Comparison of ENCODE assay signal across 12 mouse cellular contexts in genomic region chr9:121639790-121640189, GRCm38 (mm10). TPM values are rescaled to one million over a fixed set of nuclear protein-coding genes. Genes with fewer than 3 reads are reported as not detected.
DNase-seq lines count a peak whose midpoint lies in the region; ATAC-seq and TF ChIP-seq lines count a peak whose summit lies in the region.
"Had no signal": no experiment of that assay in that cellular context is flagged by ENCODE, and none has a peak within 500 bp of the region (broad histone marks: within the 10 kb centered on the region; RNA-seq: fewer than 3 reads in every experiment).

No protein-coding gene starts in this region.

- H3K4me3 ChIP-seq in olfactory bulb, adult 2 months (ENCODE audit: insufficient read depth, low read depth, low read length), result no peak overlapping the region
- no peak overlapping the region for H3K4me3 ChIP-seq in forebrain, embryonic 15.5 days
- H3K4me3 ChIP-seq: heart, adult 2 months; kidney, embryonic 15.5 days had no signal

- intact Hi-C loops in gastrocnemius, postnatal 36 days (cut with DNase I), result no loop called here

- DNase-seq in frontal cortex, postnatal 10 days (ENCODE audit: low spot score in 2 of 2), result no peak
- DNase-seq in cerebellum, adult 8-10 months, result peak; percentile 65
- DNase-seq in layer of hippocampus, adult 9-11 months, result peak; percentile 82
- DNase-seq in gastrocnemius, postnatal 4 days (ENCODE audit: low spot score in 2 of 2), result no peak
- no peak for DNase-seq in gastrocnemius, postnatal 36 days
- DNase-seq: heart, adult 2 months; liver had no signal

- H3K9me3 ChIP-seq in forebrain, embryonic 15.5 days, result no peaks in the 10 kb centered on the region
- H3K9me3 ChIP-seq: kidney, embryonic 15.5 days had no signal

- H3K36me3 ChIP-seq in forebrain, embryonic 15.5 days, result no peaks in the 10 kb centered on the region
- H3K36me3 ChIP-seq: kidney, embryonic 15.5 days had no signal

- no peak for TF ChIP-seq POLR2A in olfactory bulb, adult 2 months (IDR thresholded peaks at IDR 0.05; ENCODE audit: insufficient read depth, low read depth, low read length)

- H3K4me2 ChIP-seq in forebrain, embryonic 15.5 days (replicated peaks), result no peak overlapping the region
- H3K4me2 ChIP-seq: kidney, embryonic 15.5 days had no signal

- 59% methylated on average over 16 of the region's 16 CpGs for WGBS in olfactory bulb, adult 2 months
- 49% methylated on average over 16 of the region's 16 CpGs for WGBS in forebrain, embryonic 15.5 days

- H3K9ac ChIP-seq in forebrain, embryonic 15.5 days (replicated peaks), result no peak overlapping the region
- H3K9ac ChIP-seq: kidney, embryonic 15.5 days had no signal

- peak overlapping the region; percentile 31; the same call in 1 of the 2 replicates for H3K27ac ChIP-seq in olfactory bulb, adult 2 months (ENCODE audit: insufficient read depth, low read depth, low read length)
- no peak overlapping the region for H3K27ac ChIP-seq in forebrain, embryonic 15.5 days (replicated peaks)
- H3K27ac ChIP-seq: heart, adult 2 months; kidney, embryonic 15.5 days had no signal

- peaks cover 38% of the 10 kb centered on the region for H3K27me3 ChIP-seq in forebrain, embryonic 15.5 days

- ATAC-seq in frontal cortex, adult (ENCODE audit: low TSS enrichment), result peak; percentile 53
- no peak for ATAC-seq in forebrain, embryonic 15.5 days (replicated peaks)

- peaks cover 24% of the 10 kb centered on the region for H3K4me1 ChIP-seq in olfactory bulb, adult 2 months (ENCODE audit: control insufficient read depth, insufficient read depth, low read length)
- H3K4me1 ChIP-seq in forebrain, embryonic 15.5 days, result peaks cover 25% of the 10 kb centered on the region

- no peak for TF ChIP-seq CTCF in olfactory bulb, adult 2 months (IDR thresholded peaks at IDR 0.05; ENCODE audit: insufficient read depth, low read depth, low read length)

RNA-seq across cellular contexts. Expression of gene Lyzl4, which starts 2.1 kb away (rescaled TPM):
- not detected in 2 replicates for polyA plus RNA-seq in olfactory bulb, adult 2 months (2012; ENCODE audit: insufficient read depth, insufficient read length, low replicate concordance, missing spikeins)
- 1 to 10 TPM in 1 of 2 experiments, under 1 TPM in 1; 0.81 to 1.2 TPM for total RNA-seq in gastrocnemius, postnatal 4 days (2021)
- polyA plus RNA-seq in forebrain, embryonic 15.5 days (2015; fragmentation: Nextera tagmentation; extraction: Ambion mirVana), result not detected in 2 replicates
- total RNA-seq in gastrocnemius, postnatal 36 days (2021), result not detected
- total RNA-seq: heart, adult 2 months; hematopoietic stem cell, adult 5-6 weeks had no signal
- polyA plus RNA-seq: kidney, embryonic 15.5 days had no signal

RNA-seq across cellular contexts. Expression of gene Vipr1, which starts 2.7 kb away (rescaled TPM):
- polyA plus RNA-seq in olfactory bulb, adult 2 months (2012; ENCODE audit: insufficient read depth, insufficient read length, low replicate concordance, missing spikeins), result not detected in 2 replicates
- total RNA-seq in gastrocnemius, postnatal 4 days (2021), result under 1 TPM; 0.21 to 0.66 TPM
- polyA plus RNA-seq in forebrain, embryonic 15.5 days (2015; fragmentation: Nextera tagmentation; extraction: Ambion mirVana), result 0.45 and 0.77 TPM in 2 replicates
- total RNA-seq in gastrocnemius, postnatal 36 days (2021), result 1 to 10 TPM; 1.8 to 4.5 TPM

Comparison
In these comparisons a context has a peak if more than half of its experiments do, and no peak if none do; other contexts are left out.
1. DNase-seq: peak in cerebellum, adult 8-10 months (single experiment) and layer of hippocampus, adult 9-11 months (single experiment); none in frontal cortex, postnatal 10 days (0 of 2), gastrocnemius, postnatal 4 days (0 of 2) and gastrocnemius, postnatal 36 days (0 of 2).